Mouse (Mus musculus): ENCODE data around the gene Sccpdh.
"Not testable (repeated sequence)": the region's sequence is repeated elsewhere in the genome, so short reads cannot be mapped to it uniquely, and the experiment has no call there.

Sccpdh gene

DNA sequence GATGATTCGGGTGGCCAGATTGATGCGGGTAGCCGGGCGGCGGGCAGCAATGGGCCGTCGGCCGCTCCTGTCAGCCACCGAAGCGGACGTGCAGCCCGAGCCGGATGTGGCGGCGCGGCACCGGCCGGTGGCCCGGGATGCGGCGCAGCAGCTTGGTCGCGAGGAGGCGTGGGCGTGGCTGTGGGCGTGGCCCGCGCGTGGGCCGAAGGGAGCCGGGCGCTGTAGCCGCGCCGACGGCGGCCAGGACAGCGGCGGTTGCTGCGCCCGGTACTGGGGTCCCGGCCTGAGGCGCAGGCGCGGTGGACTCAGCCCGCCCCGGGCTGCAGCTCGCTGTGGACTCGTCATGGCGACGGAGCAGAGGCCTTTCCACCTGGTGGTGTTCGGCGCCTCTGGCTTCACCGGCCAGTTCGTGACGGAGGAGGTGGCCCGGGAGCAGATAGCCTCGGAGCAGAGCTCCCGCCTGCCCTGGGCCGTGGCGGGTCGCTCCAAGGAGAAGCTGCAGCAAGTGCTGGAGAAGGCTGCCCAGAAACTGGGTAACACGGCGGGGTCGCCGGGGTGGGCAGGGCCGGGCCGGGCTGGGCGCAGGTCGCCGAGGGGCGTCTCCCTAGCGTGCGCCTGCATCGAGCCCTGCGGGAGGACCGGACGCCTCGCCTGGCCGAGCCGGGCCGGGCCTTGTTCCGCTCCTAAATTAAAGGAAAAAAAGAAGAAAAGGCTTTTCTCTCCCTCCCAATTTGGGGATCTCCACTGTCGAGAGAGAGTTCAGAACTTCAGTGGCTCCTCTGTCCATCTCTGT is at the start of gene Sccpdh:
Gene Sccpdh (plus strand): TSS at position 198 of the 793 bp plus-strand sequence.
- DNase-seq, result peak; percentile 88 to 90

DNA sequence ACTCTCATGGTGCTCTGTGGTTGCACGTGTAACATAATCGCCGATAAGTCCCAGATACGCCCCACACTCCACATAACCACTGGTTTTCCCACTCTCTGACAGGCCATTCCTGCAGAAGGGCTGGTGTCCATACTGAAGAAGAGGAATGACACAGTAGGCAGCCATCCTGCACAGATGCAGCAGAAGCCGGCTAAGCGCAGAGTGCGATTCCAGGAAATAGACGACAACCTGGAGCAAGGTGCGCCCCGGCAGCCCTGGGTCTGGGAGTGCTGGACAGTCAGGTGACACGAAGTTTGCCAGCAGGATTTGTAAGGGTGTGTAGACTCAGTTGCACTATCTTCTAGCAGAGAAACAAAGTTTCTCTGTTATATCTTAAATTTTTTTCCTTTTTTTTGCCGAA is 45.3 kb upstream of the Sccpdh start:
- no peak for DNase-seq

DNA sequence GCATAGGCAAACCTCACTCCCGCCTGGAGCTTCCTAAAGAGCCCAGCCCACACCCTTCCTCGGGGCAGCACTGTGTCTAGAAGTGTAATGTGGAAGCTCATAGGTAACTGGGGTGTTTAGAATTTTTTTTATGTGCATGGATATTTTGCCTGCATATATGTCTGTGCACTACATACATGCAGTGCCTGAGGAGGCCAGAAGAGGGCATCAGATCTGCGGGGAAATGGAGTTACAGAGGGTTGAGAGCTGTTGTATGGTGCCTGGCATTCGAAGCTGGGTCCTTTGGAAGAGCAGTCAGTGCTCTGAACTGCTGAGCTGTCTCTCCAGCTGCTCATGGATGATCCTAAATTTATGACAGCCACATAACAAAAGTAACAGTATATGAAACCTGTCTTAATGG is 44.4 kb upstream of the Sccpdh start:
- DNase-seq, result peak; percentile 78 to 87

DNA sequence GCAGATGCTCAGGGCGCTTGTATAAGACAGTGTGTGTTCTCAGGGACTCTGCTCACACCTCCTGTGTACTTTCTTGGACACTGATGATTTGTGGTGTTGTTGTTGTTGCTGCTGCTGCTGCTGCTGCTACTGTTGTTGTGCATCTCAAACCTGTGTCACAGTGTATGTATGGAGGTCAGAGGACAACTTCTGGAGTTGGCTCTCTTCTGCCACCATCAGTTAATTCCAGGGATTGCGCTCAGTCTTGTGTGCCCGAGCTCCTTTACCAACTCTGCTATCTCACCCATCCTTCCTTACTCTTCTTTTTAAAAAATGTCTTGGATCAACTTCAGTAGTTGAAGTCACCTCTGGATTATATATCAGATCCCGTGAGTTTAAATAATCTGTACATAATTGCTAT is 43.7 kb upstream of the Sccpdh start:
- peak; percentile 79 to 80 for DNase-seq

DNA sequence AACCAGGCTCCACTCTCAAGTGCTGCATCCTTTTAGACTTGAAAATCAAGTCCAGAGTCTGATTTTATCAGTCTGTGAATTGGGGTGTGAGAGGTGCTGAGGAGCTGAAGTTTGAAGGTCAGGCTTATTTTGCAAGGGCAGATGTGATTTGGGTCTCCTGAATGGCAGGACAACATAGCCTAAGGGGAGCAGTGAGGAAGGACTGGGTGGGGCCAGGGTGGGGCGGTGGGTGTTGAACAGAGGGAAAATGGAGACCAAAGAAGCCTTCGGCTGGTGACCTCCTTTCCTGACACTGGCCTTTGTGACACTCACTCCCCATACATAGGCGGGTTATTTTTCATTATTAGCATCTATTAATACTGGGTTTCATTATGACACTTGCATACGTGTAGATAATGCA is 40.2 kb upstream of the Sccpdh start:
- no peak for DNase-seq

DNA sequence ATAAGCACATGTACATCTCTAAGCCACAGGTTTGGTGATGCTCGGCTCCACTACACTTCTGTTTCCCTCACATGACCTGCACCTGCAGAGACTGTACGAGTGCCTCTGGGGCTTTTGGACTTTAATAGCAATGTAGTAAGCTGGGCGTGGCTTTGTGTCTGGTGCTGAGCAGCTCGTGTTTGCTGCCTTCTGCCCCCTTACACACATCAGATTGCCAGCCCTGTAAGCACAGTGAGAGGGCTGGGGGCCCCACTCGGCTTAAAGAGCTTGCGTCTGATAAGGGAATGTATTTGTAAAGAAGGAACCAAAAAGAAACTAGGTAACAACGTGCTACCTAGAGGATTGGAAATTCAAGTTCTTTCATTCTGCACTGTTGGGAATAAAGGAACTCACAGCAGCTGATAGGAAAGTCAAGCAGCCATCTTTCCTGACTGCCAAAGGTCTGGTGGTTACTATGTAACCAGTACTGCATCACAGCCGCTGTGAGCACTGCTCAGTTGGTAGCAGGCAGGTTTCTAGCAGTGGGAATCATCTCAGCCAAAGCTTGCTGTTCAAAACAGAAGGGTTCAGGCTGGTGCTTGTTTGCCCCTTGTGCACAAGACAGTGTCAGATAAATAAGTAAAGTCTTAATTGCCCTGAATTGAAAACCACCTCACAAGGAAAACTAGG is 39.4 kb upstream of the Sccpdh start:
- no peak for DNase-seq

DNA sequence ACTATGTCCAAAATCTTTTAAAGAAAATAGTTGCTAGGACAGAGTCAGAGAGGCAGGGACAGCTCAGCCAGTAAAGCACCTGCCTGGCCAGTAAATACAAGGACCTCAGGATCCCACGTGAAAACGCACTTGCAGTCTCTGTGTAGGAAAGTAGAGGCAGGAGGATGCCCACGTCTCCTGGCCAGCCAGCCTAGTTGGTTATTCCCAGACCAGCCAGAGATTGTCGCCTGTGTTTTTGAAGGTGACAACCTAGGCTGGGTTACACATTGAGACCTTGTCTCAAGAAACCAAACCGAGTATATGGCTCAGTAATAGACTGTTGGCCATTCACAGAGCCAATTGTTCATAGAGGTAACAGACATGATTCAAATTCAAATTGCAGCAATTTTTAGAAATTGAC is 38.7 kb upstream of the Sccpdh start:
- no peak for DNase-seq

DNA sequence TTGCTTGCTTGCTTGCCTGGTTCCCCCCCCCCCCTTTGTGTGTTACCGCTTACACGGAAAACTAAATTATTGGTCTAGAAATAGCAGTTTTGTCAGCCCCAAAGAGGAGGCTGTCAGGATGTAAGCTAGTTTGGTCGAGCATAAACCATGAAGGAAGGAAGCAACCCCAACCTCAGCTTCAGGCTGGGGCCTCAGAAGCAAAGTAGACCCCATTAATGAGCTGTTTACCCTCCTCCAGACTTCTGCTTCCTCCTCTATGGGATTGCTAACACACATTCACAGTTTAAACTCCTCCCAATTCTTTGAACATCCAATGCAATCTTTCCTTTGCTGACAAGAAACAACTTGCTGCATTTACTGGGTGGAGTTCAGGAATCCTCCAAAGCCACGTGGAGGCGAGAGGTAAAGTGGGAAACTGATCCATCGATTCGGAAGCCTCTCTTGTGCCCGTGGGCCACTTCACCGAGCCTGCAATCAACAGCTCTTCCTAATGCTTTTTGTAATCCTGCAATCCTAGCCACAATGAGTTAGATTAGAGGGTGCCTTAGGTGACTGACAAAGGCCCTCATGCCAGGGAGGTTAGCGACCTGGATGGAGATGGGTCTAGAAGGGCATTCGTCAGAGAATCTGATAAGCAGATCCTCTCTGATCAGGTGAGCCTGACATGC is 35.1 kb upstream of the Sccpdh start:
- no peak for DNase-seq

DNA sequence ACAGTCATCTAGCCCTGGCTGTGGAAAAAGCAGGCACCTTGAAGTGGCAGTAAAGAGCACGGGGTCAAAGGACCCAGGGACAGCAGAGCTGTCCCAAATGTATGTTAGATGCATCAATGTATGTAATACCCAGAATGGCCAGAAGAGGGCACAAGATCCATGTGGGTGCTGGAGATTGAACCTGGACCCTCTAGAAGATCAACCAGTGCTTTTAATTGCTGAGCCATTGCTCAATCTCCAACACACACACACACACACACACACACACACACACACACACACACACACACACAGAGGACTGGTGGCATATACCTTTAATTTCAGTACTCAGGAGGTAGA is 34.6 kb upstream of the Sccpdh start:
- DNase-seq, result peak; percentile 64 to 73

DNA sequence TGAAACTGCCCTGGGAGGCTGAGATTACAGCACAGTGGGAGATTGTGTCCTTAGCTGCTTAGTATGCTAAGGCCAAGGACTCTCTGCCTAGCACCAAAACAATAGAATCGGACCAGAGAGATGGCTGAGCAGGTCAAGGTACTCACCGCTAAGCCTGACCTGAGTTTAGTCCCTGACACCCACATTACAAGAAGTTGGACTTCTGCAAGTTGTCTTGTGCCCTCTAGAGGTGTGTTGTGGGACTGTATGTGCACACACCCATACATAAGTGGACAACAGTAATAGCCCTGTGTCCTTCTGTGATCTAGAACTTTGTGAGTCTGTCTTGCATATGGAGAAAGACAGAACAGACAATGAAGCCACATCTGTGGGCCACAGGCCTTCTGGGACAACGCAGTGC is 33.9 kb upstream of the Sccpdh start:
- no peak for DNase-seq

DNA sequence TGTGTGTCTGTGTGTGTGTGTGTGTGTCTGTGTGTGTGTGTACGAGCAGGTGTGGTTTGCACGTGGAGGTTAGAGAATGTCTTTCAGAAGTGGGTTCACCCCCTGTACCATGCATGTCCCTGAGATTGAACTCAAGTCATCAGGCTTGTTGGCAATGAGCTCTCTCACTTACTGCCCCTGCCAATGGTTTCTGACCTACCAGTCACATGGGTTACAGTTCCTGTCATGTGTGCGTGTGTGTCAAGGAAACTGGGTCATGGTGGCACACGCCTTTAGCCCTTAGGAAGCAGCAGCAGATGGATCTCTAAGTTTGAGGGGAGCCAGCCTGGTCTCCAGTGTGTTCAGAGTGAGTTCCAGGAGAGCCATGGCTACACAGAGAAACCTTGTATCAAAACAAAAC is 25.3 kb upstream of the Sccpdh start:
- DNase-seq, result no peak

DNA sequence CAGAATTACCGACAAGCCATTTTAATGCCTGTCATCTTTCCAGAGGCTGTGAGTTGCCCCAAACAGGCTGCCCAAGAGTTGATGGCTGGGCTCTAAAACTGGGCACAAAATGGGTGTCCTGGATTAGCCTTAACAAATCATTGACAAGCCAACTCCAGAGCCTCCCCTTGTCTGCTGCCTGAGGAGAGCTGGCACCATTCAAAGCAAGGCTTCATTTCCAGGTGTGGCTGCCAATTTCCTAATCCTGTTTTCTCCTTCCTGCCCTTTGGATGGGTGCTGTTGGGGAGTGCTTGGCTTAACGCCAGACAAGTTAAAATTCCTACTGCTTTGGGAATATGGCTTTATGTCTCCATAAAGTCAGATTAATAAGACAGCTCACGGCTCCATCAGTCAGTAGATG is 23.9 kb upstream of the Sccpdh start:
- peak; percentile 40 to 52 for DNase-seq

DNA sequence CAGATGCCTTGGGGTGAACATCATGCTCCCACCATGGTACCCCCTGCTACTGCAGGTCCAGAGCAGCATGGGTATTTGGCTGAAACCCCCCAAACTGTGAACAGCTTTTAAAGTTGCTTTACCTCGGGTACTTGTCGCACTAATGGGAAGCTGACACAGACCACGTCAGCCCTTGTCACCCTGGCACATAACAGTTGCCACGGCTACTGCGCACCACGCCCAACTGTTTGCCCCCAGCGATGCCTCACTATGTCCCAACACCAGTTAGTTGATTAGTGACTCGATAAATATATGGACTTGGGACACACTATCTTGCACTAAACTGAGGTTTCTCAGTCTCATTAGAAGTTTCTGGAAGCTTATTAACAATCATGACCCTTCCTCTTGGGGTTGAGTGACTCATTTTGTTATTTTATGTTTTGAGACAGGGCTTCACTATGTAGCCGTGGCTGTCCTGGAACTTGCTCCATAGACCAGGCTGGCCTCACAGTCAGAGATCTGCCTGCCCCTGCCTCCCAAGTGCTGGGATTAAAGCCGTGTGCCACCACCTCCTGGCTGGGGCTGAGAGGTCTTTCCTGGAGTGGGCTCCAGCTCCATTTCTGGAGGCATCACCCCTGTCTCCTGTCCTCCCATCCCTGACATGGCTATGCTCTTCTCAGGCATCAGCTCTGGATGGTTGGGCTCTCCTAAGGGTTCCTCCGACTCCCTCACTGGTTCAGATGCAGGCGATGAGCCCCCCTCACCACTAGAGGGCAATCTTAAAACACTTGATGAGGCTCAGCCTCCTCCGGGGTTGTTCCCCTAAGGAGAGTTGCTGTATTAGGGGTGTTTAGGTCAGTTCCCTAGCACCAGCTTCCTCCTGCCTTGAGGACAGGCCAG is 22.7 kb upstream of the Sccpdh start:
- peak; percentile 86 to 87 for DNase-seq

DNA sequence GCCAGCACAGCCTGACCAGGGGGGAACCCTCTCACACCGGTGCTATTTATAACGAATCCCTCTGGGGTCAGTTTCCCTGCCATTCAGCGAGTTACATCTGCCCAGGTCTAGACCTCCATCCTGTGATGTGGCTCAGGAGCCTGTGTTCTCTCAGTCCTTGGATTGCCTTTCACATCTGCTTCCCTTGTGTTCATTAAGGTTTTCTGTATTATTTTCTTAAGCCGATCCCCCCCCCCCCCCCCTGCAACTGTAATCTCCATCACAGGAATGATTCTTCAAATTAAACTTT is 22.1 kb upstream of the Sccpdh start:
- DNase-seq, result no peak

DNA sequence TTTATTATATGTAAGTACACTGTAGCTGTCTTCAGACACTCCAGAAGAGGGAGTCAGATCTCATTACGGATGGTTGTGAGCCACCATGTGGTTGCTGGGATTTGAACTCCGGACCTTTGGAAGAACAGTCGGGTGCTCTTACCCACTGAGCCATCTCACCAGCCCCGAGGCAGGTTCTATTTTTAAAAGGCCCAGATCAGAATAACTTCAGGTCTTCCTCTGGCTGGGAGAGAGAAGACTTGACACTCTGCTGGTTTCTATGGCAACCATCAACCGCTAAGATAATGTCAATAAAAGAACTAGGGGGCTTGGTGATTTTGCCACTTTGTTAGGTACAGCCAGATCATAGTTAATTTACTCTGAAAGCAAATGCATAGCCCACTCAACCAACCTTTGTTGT is 19.3 kb upstream of the Sccpdh start:
- DNase-seq, result not testable (repeated sequence)

DNA sequence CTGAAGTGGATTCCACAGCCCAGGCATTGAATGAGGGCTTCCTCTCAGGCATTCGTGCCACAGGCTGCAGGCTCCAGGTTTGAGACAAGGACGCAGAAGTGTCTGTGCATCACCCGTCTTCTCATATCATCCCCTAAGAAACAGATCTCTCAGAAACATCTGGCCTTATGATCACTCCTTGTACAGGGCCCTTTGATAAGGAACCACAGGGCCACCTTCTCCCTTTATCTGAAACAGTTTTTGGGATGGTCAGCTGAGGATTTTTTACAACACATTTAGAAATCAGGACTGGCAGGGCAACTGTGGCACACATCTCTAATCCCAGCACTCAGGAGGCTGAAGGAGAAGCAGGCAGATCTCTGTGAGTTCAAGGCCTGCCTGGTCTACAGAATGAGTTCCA is 18.7 kb upstream of the Sccpdh start:
- DNase-seq, result no peak

DNA sequence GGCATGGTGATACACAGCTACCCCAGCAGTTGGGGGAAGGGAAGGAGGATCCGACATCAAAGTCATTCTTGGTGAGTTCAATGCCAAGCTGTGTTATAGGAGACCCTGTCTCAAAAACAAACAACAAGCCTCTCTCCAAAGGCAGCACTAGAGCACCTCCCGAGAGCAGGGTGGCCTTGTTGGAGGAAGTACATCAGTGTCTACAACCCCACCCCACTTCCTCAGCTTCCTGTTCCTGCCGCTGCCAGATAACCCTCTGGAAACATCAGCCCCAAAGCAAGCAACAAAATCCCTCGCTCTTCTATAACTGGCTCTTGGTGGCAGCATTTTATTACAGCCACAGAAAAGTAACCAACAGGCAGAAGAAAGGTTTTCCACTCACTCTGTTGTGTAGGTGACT is 17.7 kb upstream of the Sccpdh start:
- no peak for DNase-seq

DNA sequence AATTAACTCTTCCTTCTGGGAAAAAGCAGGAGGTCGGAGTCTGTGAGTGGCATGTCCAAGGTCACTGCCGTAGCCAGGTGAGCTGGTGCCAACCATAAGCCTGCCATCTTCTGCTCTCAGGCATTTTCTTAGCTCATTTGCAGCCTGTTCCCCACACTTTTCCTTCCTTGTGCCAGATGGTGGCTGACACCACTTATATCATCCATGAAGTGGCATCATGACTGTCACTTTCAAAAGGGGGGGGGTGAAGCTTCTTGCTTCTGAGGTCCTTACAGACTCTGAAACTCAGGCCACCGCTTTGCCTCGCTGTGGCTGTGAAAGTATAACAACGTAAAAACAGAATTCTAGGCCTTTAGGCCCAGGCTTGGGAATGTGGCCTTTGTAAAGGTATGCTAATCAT is 16.8 kb upstream of the Sccpdh start:
- no peak for DNase-seq

DNA sequence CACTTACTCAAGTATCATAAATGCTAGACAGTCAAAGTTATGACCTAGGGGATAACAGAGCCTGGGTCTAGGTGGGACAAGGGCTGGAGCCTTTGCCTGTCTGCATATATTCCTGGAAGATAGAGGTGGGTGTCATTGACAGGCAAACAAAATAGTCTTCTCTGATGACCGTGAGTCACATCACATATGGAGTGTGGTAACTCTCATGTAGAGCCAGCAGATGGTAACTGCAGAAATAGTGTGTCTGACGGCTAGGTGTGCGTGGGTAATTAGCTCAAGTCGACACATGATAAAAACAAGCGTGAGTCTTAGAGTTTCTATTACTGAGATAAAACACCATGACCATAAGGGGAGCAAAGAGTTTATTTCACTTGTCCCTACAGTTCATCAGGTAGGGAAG is 4.9 kb upstream of the Sccpdh start:
- no peak for DNase-seq

DNA sequence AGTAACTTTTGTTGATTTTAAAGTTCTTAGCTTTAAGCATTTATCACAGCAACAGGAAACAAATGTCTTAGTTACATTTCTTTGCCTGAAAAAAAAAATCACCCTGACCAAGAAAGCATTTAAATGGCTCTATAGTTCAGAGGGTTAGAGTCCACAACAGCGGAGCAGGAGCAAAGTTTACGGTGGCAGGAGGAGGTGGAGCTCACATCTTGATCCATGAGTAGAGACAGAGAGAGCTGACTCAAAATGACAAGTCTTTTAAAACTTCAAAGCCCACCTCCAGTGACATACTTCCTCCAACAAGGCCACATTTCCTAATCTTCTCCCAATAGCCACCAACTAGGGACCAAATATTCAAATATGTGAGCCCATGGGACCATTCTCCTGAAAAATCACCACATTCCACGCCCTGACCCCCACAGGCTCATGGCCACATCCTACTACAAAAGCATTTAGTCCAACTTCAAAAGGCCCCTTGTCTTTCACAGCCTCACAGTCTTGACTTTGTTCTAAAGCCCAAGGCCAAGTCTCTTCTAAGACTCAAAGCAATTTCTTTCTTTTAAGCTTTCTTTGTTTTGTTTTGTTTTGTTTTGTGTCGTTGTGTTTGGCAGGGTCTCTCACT is 3.6 kb upstream of the Sccpdh start:
- no peak for DNase-seq

DNA sequence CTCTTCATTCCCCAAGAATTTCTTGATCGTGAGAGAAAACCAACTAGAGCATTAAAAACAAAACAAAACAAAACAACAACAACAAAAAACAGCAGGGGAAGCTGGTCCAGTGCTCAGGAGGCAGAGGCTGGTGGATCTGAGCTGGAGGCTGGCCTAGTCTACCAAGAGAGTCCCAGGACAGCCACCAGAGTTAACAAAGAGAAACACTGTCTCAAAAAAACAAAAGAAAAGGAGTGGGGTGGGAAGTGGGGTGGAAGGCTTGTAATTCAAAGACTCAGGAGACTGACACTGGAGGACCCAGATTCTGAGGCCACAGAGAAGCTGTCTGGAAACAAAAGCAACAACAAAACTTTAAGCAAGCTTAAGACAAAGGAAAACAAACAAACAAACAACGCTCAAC is 1.0 kb upstream of the Sccpdh start:
- no peak for DNase-seq

DNA sequence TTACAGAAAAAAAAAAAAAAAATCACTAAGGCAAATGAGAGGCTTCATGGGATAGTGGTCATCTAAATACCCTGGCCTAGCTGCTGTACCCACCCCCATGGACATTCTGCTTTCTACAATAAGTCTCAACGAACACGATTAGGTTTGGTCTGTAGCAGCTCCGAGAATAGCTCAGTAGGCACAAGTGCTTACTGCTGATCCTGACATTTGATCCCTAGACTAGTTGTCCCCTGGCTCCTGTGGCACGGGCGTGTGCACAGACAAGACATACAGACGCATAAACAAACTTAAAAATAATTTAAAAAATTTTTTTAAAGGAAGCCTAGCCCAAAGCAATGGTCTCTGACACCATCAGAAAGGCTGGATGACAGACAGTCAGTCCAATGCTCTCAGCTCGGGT is 560 bp upstream of the Sccpdh start:
- no peak for DNase-seq
